Mouse (Mus musculus): Measurements from ENCODE around the gene Wdr27.

- TF ChIP-seq HCFC1 (IDR thresholded peaks at IDR 0.05; ENCODE audit: borderline replicate concordance, insufficient read depth, low read length), result no peak
- no peak for TF ChIP-seq MAFK (IDR thresholded peaks at IDR 0.05; ENCODE audit: insufficient read depth, low read depth, low read length)
- TF ChIP-seq ZNF384 (IDR thresholded peaks at IDR 0.05; ENCODE audit: low read depth, low read length), result no peak
These were observed 15.8 kb upstream of the Wdr27 start for GRCm38 (mm10) chr17:14958686-14959327.

Measured in ES-E14 (cell line).